Mouse (Mus musculus) left cerebral cortex, postnatal 4 days (tissue): ENCODE measurements around the gene Hoxc13. TPM values are rescaled to one million over a fixed set of nuclear protein-coding genes. Genes with fewer than 3 reads are reported as not detected.

Experiments
- DNase-seq: peaks from one replicate; pipeline ENCODE4 v3.0.0-alpha.2; 2022
- intact Hi-C: fragments of 180-260 bp; cut with DNase I; formaldehyde crosslinking; loops from one replicate; pipeline ENCODE4 v1.15.1; 2025
- total RNA-seq, 2 experiments: library from RNA; stranded (reverse); gene quantifications; 2 replicates each; pipeline ENCODE4 v1.2.3; 2021

The Hoxc13 gene
- total RNA-seq, 2 experiments from 2014 or later: not detected

- intact Hi-C loops: no loop called here
- no peak for DNase-seq
Observed at GRCm38 (mm10) chr15:102936279-102936972, 15.5 kb downstream of the Hoxc13 start, which contains the start of gene Hoxc12. TSS of gene Hoxc12 (plus strand) at chr15:102936757.

GRCm38 (mm10) chr15:102937036-102937666 is 16.2 kb downstream of the Hoxc13 start:
- intact Hi-C loops: no loop called here
- DNase-seq: no peak

- intact Hi-C loops: no loop called here
- no peak for DNase-seq
Observed at GRCm38 (mm10) chr15:102939256-102940155, 18.6 kb downstream of the Hoxc13 start.

GRCm38 (mm10) chr15:102942739-102943467 is 22.0 kb downstream of the Hoxc13 start:
- intact Hi-C loops: no loop called here

GRCm38 (mm10) chr15:102943468-102943813 is 22.5 kb downstream of the Hoxc13 start:
- no peak for DNase-seq
- intact Hi-C loops: no loop called here

More at GRCm38 (mm10) chr15:102942739-102943467, 22.0 kb downstream of the Hoxc13 start:
- no peak for DNase-seq

- DNase-seq: no peak
- intact Hi-C loops: no loop called here
Observed at GRCm38 (mm10) chr15:102945185-102946077, 24.5 kb downstream of the Hoxc13 start.

- DNase-seq: no peak
- intact Hi-C loops: no loop called here
Observed at GRCm38 (mm10) chr15:102947276-102947675, 26.4 kb downstream of the Hoxc13 start.

- DNase-seq: no peak
- intact Hi-C loops: no loop called here
Observed at GRCm38 (mm10) chr15:102948842-102949241, 27.9 kb downstream of the Hoxc13 start.

- intact Hi-C loops: no loop called here
- no peak for DNase-seq
Observed at GRCm38 (mm10) chr15:102949696-102950095, 28.8 kb downstream of the Hoxc13 start.

GRCm38 (mm10) chr15:102950877-102951276 is 30.0 kb downstream of the Hoxc13 start:
- no peak for DNase-seq
- intact Hi-C loops: no loop called here

GRCm38 (mm10) chr15:102953561-102953960 is 32.7 kb downstream of the Hoxc13 start:
- intact Hi-C loops: no loop called here
- DNase-seq: no peak

GRCm38 (mm10) chr15:102954192-102955006 is 33.5 kb downstream of the Hoxc13 start, which contains the start of gene Hoxc11:
TSS of gene Hoxc11 (plus strand) at chr15:102954427.
- no peak for DNase-seq
- intact Hi-C loops: no loop called here

GRCm38 (mm10) chr15:102955007-102955382 is 34.1 kb downstream of the Hoxc13 start:
- DNase-seq: no peak
- intact Hi-C loops: no loop called here

GRCm38 (mm10) chr15:102955833-102956640 is 35.1 kb downstream of the Hoxc13 start:
- no peak for DNase-seq
- intact Hi-C loops: no loop called here

GRCm38 (mm10) chr15:102956906-102957305 is 36.0 kb downstream of the Hoxc13 start:
- intact Hi-C loops: no loop called here
- DNase-seq: no peak

- intact Hi-C loops: no loop called here
- no peak for DNase-seq
Observed at GRCm38 (mm10) chr15:102959663-102960191, 38.8 kb downstream of the Hoxc13 start.

- no peak for DNase-seq
- intact Hi-C loops: no loop called here
Observed at GRCm38 (mm10) chr15:102961728-102962127, 40.8 kb downstream of the Hoxc13 start.

GRCm38 (mm10) chr15:102962492-102962891 is 41.6 kb downstream of the Hoxc13 start:
- DNase-seq: no peak
- intact Hi-C loops: no loop called here
